Mouse (Mus musculus) erythroid progenitor cell, adult 5-6 weeks (primary cell): Measurements from ENCODE around the gene Pigk. TPM values are rescaled to one million over a fixed set of nuclear protein-coding genes. Genes with fewer than 3 reads are reported as not detected.

Experiments used
- total RNA-seq, 2 experiments: library from RNA; stranded (forward) in 1 of 2; stranded (reverse) in 1 of 2; fragments of 150-400 nt in 1 of 2; fragments of 186-747, 209-891 nt in 1 of 2; gene quantifications; 2 replicates each; pipeline versions ENCODE4 v1.2.3 to v1.2.4; 2015 to 2017; ENCODE audit warnings: low replicate concordance in 2 of 2

Gene Pigk
- total RNA-seq, 2 experiments from 2014 or later, result 21.4 to 27.5 TPM

Other genes with a start within 250 kb of the Pigk start
- not detected in 2 replicates for gene Ak5, start 45.7 kb upstream of the Pigk start, total RNA-seq (2015; ENCODE audit: low replicate concordance)
- gene Ak5, start 45.7 kb upstream of the Pigk start, total RNA-seq (2017; ENCODE audit: low replicate concordance), result not detected in 2 replicates